Mouse (Mus musculus) kidney, postnatal 14 days (tissue): ENCODE data around the gene G430095P16Rik.

ENCODE experiments used
- DNase-seq: peaks from one replicate; pipeline ENCODE4 v3.0.0; 2022; ENCODE audit warnings: mixed read lengths

G430095P16Rik gene

DNA sequence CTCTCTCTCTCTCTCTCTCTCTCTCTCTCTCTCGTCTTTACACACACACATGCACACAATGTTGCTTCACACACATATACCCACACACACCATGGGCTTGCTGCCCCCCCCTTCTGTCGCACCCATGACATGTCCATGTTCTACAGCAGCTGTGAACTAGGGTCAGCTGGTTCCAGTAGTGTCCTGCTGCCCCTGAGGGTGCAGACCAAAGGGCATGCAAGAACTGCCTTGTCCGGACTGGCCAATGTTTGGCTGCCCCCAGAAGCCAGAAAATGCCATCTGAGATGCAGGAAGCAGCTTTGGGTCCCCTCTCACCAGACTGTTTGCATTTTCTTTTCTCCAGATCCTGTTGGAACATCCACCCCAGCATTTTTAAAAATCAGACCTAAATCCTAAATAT, 49.8 kb downstream of the G430095P16Rik start:
- no peak for DNase-seq

DNA sequence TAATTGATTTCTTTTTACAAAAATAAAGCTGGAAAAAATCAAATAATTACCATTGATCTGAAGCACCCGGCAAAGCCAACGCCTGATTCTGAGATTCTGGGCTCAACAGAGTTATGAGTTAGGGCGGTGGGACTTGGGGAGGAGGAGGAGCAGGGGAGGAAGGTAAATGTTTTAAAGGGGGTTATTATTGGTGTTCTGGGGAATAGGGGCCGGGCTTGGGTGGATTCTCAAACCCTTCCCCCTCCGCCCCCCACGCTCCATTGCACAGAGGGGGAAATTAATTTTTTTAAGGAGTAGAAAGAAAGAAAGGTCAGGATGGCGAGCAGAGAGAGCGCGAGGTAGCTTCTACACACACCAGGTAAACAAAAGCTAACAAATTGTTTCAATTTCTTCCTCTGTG, 50.5 kb downstream of the G430095P16Rik start:
- DNase-seq: no peak

- DNase-seq: peak; percentile 85
Measured at GRCm38 (mm10) chr8:84773833-84774232, 51.0 kb downstream of the G430095P16Rik start.

- DNase-seq: peak; percentile 55
Measured at GRCm38 (mm10) chr8:84774473-84774911, 51.7 kb downstream of the G430095P16Rik start.

DNA sequence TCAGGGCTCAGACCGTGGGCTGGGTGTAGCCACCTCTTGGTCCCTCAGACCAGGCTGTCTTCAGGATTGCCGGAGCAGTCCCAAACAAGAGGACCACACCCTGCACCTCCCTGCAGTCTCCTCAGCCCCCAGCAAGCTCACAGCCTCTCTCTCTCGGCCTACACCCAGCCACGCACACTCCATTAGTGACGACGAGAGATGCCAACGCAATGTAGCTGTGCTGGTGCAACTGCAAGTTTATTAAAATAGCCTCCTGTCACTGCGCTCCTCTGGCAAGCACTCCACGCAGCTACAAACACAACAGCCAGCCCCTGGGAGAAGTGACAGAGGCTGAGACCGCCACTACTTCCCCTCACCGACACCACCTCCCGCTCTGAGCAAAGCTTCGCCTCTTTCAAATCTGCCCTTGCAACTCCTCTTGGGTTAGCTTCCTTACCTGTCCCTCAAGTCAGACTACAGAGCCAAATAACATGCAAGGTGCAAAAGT, 52.3 kb downstream of the G430095P16Rik start:
- no peak for DNase-seq

DNA sequence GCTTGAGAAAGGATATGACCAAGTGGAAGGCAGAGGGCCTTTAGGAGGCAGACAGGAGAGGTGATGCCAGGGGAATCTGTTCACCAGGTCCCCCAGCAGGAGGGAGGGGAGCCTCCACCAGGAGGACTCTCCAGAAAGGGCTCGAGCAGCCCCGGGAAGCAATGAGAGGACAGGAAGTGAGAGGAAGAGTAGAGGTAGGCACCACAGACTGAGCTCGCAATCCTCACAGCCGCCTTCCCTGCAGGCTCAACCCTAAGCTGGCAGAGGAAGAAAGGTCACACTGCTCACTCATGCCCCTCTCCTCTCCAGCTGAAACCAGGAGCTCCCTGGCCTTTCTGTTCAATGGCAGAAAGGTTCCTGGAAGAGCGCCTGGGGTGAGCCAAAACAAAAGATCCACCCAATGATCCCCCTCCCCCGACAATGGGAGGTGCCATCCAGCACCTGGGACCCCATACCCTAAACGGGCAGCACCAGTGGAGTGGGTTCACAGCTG, 52.9 kb downstream of the G430095P16Rik start:
- no peak for DNase-seq
